Mouse (Mus musculus): ENCODE measurements around the gene Pld6. TPM values are rescaled to one million over a fixed set of nuclear protein-coding genes. Genes with fewer than 3 reads are reported as not detected.
"Not testable (repeated sequence)": the region's sequence is repeated elsewhere in the genome, so short reads cannot be mapped to it uniquely, and the experiment has no call there.

Pld6 gene
- total RNA-seq, 4 experiments from 2014 or later, result 0.86 to 1.6 (median 1.3) TPM

DNA sequence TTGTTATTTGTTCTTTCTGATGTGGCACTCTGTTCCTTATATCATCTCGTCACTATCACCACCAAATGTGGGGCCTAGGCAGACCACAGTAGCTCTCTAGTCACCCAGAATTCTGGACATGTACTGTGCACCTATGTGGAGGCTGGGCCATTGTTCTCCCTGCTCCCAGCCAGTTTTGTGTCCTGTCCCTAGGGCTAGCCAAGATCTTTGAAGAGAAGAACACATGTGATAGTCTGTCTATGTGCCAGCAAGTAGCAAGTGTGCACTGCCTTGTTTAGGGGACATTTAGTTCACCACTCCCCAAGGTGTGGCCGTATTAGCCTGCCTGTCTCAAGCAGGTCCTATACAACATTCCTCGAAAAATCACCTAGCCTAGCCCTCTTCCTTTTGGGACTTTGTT, 38.4 kb downstream of the Pld6 start:
- DNase-seq (ENCODE audit: low spot score in 2 of 2), result no peak

DNA sequence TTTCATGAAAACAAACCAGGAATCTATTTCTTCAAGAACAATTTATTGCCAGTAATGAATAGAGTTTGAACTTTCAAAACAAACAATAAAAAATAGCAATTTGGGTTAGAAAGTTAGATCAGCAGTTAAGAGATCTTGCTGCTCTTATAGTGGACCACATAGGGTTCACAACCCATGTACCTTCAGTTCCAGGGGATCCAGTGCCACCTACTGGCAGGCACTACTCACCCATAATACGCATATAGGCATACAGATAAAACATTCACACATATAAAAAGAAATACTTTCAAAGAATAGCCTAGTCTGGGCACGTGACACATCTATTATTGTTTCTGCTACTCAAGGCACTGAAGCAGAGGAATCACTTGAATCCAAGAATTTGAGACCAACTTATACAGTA, 40.8 kb downstream of the Pld6 start:
- DNase-seq (ENCODE audit: low spot score in 2 of 2), result no peak

DNA sequence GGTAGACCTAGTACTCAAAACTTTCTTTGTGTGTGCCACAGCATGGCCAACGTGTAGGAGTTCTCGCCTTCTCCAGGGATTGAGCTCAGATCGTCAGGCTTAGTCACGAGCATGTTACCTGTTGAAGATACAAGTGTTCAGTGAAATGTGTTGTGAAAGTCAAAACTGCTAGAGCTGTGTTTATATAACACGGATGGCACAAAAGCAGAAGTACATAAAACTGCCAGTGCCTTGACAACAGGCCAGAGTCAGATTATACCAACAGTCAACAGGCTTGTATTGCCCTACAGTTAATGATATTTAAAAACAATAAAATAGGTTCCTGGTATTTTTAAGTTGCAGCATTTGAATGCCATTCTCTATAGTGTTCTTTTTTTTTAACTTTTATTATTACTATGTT, 41.6 kb downstream of the Pld6 start:
- DNase-seq (ENCODE audit: low spot score in 2 of 2), result no peak

DNA sequence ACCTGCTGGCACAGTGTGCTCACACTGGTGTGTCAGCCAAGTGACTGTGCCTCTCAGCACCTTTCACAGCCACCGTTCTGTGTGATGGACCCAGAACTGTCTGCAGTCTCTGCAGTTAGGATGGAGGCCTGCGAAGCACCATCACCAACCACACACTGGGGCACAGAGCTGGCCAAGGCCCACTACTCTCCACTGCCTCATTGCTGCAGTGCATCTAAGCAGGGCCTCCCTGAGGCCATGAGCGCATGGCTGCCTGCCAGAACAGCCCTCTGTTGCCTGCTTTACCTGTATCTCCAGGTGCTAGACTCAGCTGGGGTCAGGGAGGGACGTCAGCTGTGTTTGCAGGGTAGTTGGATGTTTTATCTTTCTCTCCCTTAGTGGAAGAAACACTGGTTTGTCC, 43.1 kb downstream of the Pld6 start:
- no peak for DNase-seq (ENCODE audit: low spot score in 2 of 2)

DNA sequence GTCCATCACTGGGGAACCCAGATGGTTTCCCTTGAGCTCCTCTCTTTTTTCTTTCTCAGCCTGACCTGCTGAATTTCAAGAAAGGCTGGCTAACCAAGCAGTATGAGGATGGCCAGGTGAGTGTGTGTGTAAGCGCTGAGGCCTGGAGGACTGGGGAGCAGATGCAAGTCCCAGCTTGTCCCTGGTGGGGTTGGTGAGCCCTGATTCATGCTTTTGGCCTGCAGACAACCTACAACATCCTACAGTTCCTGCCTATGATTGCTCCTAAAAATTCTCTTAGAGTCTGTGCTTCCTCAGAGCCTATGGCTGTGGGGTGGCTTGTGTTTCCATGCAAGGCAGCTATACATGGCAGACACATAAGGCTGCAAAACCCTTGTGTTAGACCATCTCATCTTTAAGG, 43.7 kb downstream of the Pld6 start:
- DNase-seq (ENCODE audit: low spot score in 2 of 2), result no peak

DNA sequence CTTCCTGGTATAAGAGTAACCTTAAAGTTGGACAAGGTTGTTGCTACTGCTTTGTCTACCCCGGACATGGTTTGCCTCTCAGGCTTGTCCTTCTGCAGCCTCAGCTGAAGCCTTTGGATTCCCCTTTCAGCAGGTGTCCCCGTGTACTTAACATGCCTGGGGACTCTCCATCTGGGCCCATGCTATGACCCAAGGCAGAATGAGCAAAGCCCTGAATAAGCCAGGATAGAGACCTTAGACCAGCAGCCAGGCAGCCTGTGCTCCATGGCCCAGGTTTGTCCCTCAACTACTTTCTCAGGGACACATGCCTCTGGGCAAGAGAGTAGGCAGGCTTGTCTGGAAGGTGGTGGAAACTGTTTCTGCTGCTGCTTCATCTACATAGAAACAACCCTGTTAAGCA, 44.1 kb downstream of the Pld6 start:
- no peak for DNase-seq (ENCODE audit: low spot score in 2 of 2)

DNA sequence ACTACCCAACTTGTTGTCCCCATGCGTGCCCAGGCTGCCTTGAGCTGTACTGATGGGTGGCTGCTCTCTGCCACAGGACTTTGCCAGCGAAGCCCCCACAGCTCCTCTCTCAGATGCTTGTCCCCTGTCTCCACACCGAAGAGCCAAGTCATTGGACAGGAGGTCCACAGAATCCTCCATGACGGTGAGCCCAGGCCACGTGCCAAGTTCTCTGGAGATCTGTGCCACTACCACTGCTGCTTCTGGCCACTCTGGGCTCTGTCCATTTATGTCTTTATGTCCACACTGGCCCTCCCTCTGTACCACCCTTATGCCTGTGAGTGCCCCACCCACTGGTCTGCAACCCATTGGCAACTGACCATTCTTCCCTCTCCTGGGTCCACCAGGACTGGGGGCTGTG, 45.5 kb downstream of the Pld6 start:
- no peak for DNase-seq (ENCODE audit: low spot score in 2 of 2)

DNA sequence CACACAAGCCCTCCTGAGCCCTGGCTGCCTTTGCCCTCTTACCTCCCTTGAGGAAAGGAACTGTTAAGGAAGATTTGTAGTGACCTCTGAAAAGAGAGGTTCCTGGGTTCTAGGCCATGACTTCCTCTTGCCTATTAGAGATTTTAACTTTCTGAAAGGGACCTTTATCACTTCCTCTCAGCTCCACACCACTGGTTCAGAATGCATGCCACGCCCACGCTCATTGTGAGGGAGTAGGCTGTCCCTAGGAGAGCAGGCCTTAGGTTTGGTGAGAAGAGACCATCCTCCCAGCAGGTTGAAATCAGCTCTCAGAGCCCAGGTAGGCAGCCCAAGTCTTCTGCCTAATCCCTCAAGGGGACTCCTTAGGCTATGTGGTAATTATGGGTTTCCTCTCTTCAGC, 47.4 kb downstream of the Pld6 start:
- no peak for DNase-seq (ENCODE audit: low spot score in 2 of 2)

DNA sequence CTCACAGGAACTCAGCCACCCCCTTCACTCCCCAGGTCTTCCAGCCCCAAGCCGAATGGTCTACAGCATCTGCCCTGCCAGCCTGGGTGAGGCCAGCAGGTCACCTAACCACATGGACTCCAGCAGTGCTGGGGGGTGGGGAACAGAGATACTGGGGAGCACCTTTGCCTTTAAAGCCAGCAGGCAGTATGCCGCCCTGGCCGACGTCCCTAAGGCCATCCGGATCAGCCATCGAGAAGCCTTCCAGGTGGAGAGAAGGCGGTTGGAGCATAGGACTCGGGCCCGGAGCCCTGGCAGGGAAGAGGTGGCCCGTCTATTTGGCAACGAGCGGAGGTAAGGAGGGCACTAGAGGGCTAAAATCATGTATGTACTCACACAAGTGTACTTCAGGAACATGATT, 50.2 kb downstream of the Pld6 start:
- no peak for DNase-seq (ENCODE audit: low spot score in 2 of 2)

DNA sequence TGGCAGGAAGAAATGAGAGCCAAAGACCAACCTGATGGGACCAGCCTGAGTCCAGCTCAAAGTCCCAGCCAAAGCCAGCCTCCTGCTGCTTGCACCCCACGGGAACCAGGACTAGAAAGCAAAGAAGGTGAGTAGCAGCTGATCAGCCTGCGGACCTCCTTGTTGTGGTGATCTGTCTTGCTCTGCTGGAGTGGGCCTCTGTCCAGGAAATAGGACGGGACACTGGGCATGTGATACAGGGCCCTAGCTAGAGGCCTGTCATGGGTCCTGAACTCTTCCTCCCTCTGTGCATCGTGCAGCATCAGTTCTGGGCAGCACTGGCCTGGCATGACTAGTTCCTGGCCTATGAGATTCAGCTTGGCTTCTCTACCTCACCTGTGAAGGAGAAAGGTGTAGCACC, 51.5 kb downstream of the Pld6 start:
- DNase-seq (ENCODE audit: low spot score in 2 of 2), result not testable (repeated sequence)

DNA sequence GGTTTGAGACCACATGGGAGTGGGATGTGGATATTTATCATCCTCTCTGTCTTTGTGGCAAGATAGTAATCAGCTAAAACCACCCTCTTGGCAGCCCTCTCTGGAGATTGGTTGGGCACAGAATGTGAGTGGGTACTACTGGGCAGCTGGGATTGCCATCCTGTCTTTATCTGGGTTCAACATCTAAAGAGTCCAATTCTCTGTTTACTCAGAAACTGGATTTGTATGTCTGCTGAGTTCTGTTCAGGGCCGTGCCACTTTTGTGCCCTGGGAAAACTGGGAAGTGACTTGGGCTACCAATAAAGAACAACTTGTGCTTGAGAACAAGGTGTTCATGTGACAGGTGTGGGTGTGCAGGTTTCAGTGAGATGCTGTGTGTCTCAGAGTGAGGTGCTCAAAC, 53.1 kb downstream of the Pld6 start:
- no peak for DNase-seq (ENCODE audit: low spot score in 2 of 2)

Other genes starting within 250 kb of the Pld6 start
- 1 to 10 TPM; 1.3 to 4.3 (median 1.9) TPM for gene Nlrp3, start 246.1 kb downstream of the Pld6 start, total RNA-seq (2022)
- not detected for gene Olfr222, start 211.4 kb downstream of the Pld6 start, total RNA-seq (2022)
- not detected for gene Olfr223, start 194.4 kb downstream of the Pld6 start, total RNA-seq (2022)
- gene Mprip, start 126.3 kb downstream of the Pld6 start, total RNA-seq (2022), result 100 to 1,000 TPM; 269 to 287 (median 277) TPM
- gene Flcn, start 22.4 kb upstream of the Pld6 start, total RNA-seq (2022), result 10 to 100 TPM; 47.2 to 49.1 (median 47.6) TPM
- gene Nt5m, start 51.8 kb upstream of the Pld6 start, total RNA-seq (2022), result 10 to 100 TPM; 41.1 to 48.3 (median 48.2) TPM
- gene Cops3, start 52.2 kb upstream of the Pld6 start, total RNA-seq (2022), result 10 to 100 TPM; 72.0 to 79.6 (median 77.9) TPM
- gene Med9, start 160.6 kb upstream of the Pld6 start, total RNA-seq (2022), result 10 to 100 TPM; 40.9 to 45.4 (median 42.7) TPM
- gene Rasd1, start 177.3 kb upstream of the Pld6 start, total RNA-seq (2022), result 10 to 100 TPM in 2 of 4 experiments, 1 to 10 TPM in 2; 5.3 to 10.5 (median 9.3) TPM